1 mouse cellular context compared by ENCODE assay signal in the genomic region with DNA sequence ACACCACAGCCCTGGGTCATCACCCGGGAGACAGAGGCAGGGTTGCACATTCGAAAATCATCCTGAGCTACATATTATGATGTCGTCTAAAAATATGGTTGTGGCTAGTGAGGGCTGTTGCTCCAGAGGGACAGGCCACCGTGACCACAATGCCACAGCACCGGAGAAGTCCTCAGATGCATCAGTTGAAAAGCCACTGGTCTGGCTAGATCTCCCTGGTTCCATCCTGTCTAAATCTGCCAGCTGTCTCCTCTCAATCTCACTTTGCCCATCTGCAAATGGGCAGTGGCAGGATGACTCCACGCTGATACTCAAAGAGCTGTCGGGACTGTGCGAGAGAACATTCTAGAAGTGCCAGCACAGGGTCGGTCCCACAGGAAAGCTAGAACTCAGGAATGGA.
TF ChIP-seq lines count a peak whose summit lies in the region.

No protein-coding gene starts in this region.

TF ChIP-seq in C2C12, 6 proteins besides CTCF, POLR2A, EP300 and RAD21 (continued from another document):
- TF ChIP-seq FOSL1 (IDR thresholded peaks at IDR 0.05; ENCODE audit: insufficient read depth, low read length, poor library complexity, severe bottlenecking), result no peak
TF ChIP-seq in C2C12: peak in this region for 1.
